Mouse (Mus musculus) lung, postnatal 14 days (tissue): ENCODE measurements around the gene Vmn2r108.
"Not testable (repeated sequence)": the region's sequence is repeated elsewhere in the genome, so short reads cannot be mapped to it uniquely, and the experiment has no call there.

Experiments used
- DNase-seq: peaks from one replicate; pipeline ENCODE4 v3.0.0; 2021

Vmn2r108 gene

GRCm38 (mm10) chr17:20481231-20481630 is at the start of gene Vmn2r108:
Gene Vmn2r108 (minus strand): TSS chr17:20481331.
- DNase-seq, result no peak

GRCm38 (mm10) chr17:20508247-20508646 is 27.1 kb upstream of the Vmn2r108 start:
- DNase-seq, result not testable (repeated sequence)

DNA sequence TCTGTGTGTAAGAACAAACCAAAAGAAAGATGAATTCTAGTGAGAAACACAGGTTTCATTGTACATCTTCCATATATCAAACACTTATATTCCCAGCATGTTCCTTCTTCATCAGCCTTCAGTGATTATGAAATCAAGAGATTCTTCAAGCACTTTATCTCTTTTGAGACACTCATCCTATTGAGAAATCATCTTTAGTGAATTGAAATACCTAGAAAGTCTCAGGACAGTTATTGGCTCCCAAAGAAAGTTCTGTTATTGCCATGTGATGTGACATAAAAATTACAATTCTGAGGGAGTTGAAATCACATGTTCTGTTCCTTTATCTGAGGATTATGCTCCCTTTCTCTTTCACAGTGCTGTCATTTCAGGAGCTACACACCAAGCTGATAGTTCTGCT is 16.7 kb upstream of the Vmn2r108 start, which contains the start of gene Vmn1r225:
TSS of gene Vmn1r225 (plus strand) at position 301 of the 400 bp plus-strand sequence.
- no peak for DNase-seq

DNA sequence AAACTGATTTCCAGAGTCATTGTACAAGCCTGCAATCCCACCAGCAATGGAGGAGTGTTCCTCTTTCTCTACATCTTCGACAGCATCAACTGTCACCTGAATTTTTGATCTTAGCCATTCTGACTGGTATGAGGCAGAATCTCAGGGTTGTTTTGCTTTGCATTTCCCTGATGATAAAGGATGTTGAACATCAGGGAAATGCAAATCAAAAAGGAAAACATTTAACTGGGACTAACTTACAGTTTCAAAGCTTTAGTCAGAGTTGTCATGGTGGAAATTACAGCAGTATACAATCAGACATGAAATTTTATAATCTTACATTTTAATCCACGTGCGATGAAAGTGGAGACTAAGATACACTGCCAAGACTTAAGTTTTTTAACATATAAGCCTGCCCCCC is 7.8 kb downstream of the Vmn2r108 start:
- DNase-seq, result no peak

DNA sequence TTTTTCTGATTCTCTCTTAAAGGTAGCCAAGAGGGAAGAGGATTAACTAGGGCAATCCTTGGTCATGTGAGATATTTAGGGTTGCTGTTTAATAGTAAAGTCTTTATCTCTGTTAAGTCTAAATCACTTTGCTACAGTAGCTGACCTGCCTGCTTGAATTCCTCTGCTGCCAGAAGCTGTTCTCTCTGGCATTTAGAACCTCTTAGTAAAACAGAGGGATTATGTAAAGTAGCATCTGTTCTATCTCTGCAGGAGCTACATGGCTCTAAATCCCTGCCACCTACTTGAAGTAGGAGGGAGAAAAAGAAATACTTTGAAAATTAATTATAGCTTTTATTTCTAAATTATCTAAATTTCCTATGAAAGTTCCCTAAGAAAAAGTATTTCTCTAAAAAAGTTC is 41.9 kb downstream of the Vmn2r108 start:
- DNase-seq, result no peak

DNA sequence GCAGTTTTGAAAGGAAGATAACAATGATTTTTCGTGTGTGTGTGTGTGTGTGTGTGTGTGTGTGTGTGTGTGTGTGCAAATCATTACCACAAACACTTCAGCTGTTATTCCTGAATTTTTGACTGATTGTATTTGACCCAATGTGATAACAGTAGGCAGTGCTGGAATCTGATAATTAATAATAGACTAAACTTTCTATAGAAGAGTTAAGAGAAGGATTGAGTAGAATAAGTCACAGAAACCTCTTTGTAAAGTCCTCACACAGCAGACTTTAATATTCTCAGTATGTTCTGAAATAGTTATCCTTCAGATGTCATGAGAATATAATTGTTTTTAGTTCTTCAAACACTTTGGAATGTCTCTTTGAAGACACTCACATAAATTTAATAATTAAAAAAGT is 67.3 kb downstream of the Vmn2r108 start, which contains the start of gene Vmn1r224:
TSS of gene Vmn1r224 (plus strand) at position 301 of the 400 bp plus-strand sequence.
- no peak for DNase-seq
